Mouse (Mus musculus) spleen, adult 2 months (tissue): ENCODE data around the gene Ctnnbip1.

Experiments
- CTCF ChIP-seq: fragments of 200-500 bp; IDR thresholded peaks from 2 replicates; pipeline ENCODE4 v1.5.1; 2011; ENCODE audit warnings: mild to moderate bottlenecking, inconsistent platforms; ENCODE audit not compliant: insufficient read depth, insufficient read length, insufficient replicate concordance; ENCODE audit errors: extremely low read depth
- POLR2A ChIP-seq: fragments of 200-500 bp; IDR thresholded peaks from 2 replicates; pipeline ENCODE4 v1.6.1; 2011; ENCODE audit warnings: low read depth, low read length, inconsistent platforms

DNA sequence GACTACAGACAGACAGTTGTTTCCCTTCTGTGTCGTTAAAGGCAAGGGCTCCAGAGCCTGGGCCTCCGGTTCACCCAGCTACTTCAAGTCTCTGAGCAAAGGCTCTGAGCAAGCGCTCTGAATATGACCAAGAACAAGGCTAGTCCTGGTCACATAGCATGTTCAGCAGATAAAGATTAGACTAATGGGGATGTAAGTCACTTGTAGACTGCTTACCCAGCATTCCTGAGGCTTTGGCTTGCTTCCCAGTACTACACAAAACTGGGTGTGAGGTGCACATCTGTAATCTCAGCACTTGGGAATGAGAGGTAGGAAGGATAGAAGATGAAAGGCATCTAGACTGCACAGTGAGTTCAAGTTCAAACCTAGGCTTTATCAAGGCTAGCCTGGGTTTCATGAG lies 40.4 kb downstream of the Ctnnbip1 start:
- TF ChIP-seq CTCF (no peak), POLR2A (no peak)
